Mouse (Mus musculus): ENCODE data around the gene Sprr2a3. TPM values are rescaled to one million over a fixed set of nuclear protein-coding genes. Genes with fewer than 3 reads are reported as not detected.

Gene Sprr2a3
- polyA plus RNA-seq, 1 experiment from 2014 or later = not detected

Other genes with a start within 250 kb of the Sprr2a3 start
- 0.39 TPM in 1 of 2 replicates, not detected in the other for gene Lor, start 202.3 kb upstream of the Sprr2a3 start, polyA plus RNA-seq (2015; fragmentation: Nextera tagmentation; extraction: Ambion mirVana)
- not detected in 2 replicates for gene Prr9, start 161.5 kb upstream of the Sprr2a3 start, polyA plus RNA-seq (2015; fragmentation: Nextera tagmentation; extraction: Ambion mirVana)
- not detected in 2 replicates for gene Lelp1, start 142.7 kb upstream of the Sprr2a3 start, polyA plus RNA-seq (2015; fragmentation: Nextera tagmentation; extraction: Ambion mirVana)
- gene Sprr2a1, start 69.6 kb upstream of the Sprr2a3 start, polyA plus RNA-seq (2015; fragmentation: Nextera tagmentation; extraction: Ambion mirVana) = not detected in 2 replicates
- 0.30 and 0.44 TPM in 2 replicates for gene Sprr2a2, start 69.5 kb upstream of the Sprr2a3 start, polyA plus RNA-seq (2015; fragmentation: Nextera tagmentation; extraction: Ambion mirVana)
- not detected in 2 replicates for gene Sprr2b, start 31.2 kb downstream of the Sprr2a3 start, polyA plus RNA-seq (2015; fragmentation: Nextera tagmentation; extraction: Ambion mirVana)
- gene Sprr2d, start 53.7 kb downstream of the Sprr2a3 start, polyA plus RNA-seq (2015; fragmentation: Nextera tagmentation; extraction: Ambion mirVana) = not detected in 2 replicates
- not detected in 2 replicates for gene Sprr2e, start 66.7 kb downstream of the Sprr2a3 start, polyA plus RNA-seq (2015; fragmentation: Nextera tagmentation; extraction: Ambion mirVana)
- gene Sprr2f, start 79.8 kb downstream of the Sprr2a3 start, polyA plus RNA-seq (2015; fragmentation: Nextera tagmentation; extraction: Ambion mirVana) = not detected in 2 replicates
- gene Sprr2h, start 100.3 kb downstream of the Sprr2a3 start, polyA plus RNA-seq (2015; fragmentation: Nextera tagmentation; extraction: Ambion mirVana) = not detected in 2 replicates
- gene Sprr2i, start 122.6 kb downstream of the Sprr2a3 start, polyA plus RNA-seq (2015; fragmentation: Nextera tagmentation; extraction: Ambion mirVana) = not detected in 2 replicates
- not detected in 2 replicates for gene Sprr2j-ps, start 132.7 kb downstream of the Sprr2a3 start, polyA plus RNA-seq (2015; fragmentation: Nextera tagmentation; extraction: Ambion mirVana)
- 2.1 and 6.5 TPM in 2 replicates for gene Gm9774, start 144.0 kb downstream of the Sprr2a3 start, polyA plus RNA-seq (2015; fragmentation: Nextera tagmentation; extraction: Ambion mirVana)
- gene Sprr2k, start 147.2 kb downstream of the Sprr2a3 start, polyA plus RNA-seq (2015; fragmentation: Nextera tagmentation; extraction: Ambion mirVana) = not detected in 2 replicates
- not detected in 2 replicates for gene Sprr1b, start 153.4 kb downstream of the Sprr2a3 start, polyA plus RNA-seq (2015; fragmentation: Nextera tagmentation; extraction: Ambion mirVana)
- gene Sprr3, start 173.3 kb downstream of the Sprr2a3 start, polyA plus RNA-seq (2015; fragmentation: Nextera tagmentation; extraction: Ambion mirVana) = not detected in 2 replicates
- gene Sprr1a, start 200.5 kb downstream of the Sprr2a3 start, polyA plus RNA-seq (2015; fragmentation: Nextera tagmentation; extraction: Ambion mirVana) = 0.20 and 0.22 TPM in 2 replicates
- gene Sprr4, start 215.1 kb downstream of the Sprr2a3 start, polyA plus RNA-seq (2015; fragmentation: Nextera tagmentation; extraction: Ambion mirVana) = not detected in 2 replicates
- gene 2310046K23Rik, start 249.1 kb downstream of the Sprr2a3 start, polyA plus RNA-seq (2015; fragmentation: Nextera tagmentation; extraction: Ambion mirVana) = not detected in 2 replicates